In genomic region chr19:21821877-21822276, GRCm38 (mm10) we compare ENCODE assay signal across 13 mouse cellular contexts. TPM values are rescaled to one million over a fixed set of nuclear protein-coding genes. Genes with fewer than 3 reads are reported as not detected.
DNase-seq lines count a peak whose midpoint lies in the region; ATAC-seq lines count a peak whose summit lies in the region.
"Had no signal": no experiment of that assay in that cellular context is flagged by ENCODE, and none has a peak within 500 bp of the region (broad histone marks: within the 10 kb centered on the region; RNA-seq: fewer than 3 reads in every experiment).

No protein-coding gene starts in this region.

- H3K36me3 ChIP-seq in kidney, embryonic 14.5 days (ENCODE audit: control insufficient read depth, insufficient read depth, low read length) = peaks cover 39% of the 10 kb centered on the region
- peaks cover 36% of the 10 kb centered on the region for H3K36me3 ChIP-seq in heart, embryonic 15.5 days

- ATAC-seq in kidney, embryonic 14.5 days (ENCODE audit: low FRiP score, low TSS enrichment) = no peak; the same call in 1 of the 2 replicates
- 0 out of 2 replicates have a peak, but pooled peaks have one; percentile 48 for ATAC-seq in heart, embryonic 15.5 days (replicated peaks; ENCODE audit: insufficient number of reproducible peaks, insufficient read depth, low FRiP score, low read depth)
- ATAC-seq: forebrain, postnatal 0 days had no signal

- no peak overlapping the region for H3K9ac ChIP-seq in kidney, embryonic 14.5 days (ENCODE audit: low read depth, low read length)
- no peak overlapping the region for H3K9ac ChIP-seq in heart, embryonic 15.5 days
- H3K9ac ChIP-seq: forebrain, postnatal 0 days; neural tube, embryonic 15.5 days had no signal

- H3K27me3 ChIP-seq in kidney, embryonic 14.5 days (ENCODE audit: control insufficient read depth, insufficient read depth, low read length) = no peaks in the 10 kb centered on the region
- no peaks in the 10 kb centered on the region for H3K27me3 ChIP-seq in heart, embryonic 15.5 days
- H3K27me3 ChIP-seq: neural tube, embryonic 15.5 days had no signal

- H3K9me3 ChIP-seq in kidney, embryonic 14.5 days (ENCODE audit: control insufficient read depth, low read length) = no peaks in the 10 kb centered on the region
- H3K9me3 ChIP-seq in heart, embryonic 15.5 days (replicated peaks) = no peaks in the 10 kb centered on the region
- H3K9me3 ChIP-seq: neural tube, embryonic 15.5 days had no signal

- 56% methylated on average over 6 of the region's 6 CpGs for WGBS in kidney, embryonic 14.5 days
- WGBS in heart, embryonic 15.5 days = 45% methylated on average over 6 of the region's 6 CpGs

- DNase-seq in adrenal gland, adult 8-10 months = peak; percentile 13
- no peak for DNase-seq in adrenal gland, adult 18-20 months (ENCODE audit: low spot score in 2 of 2)
- DNase-seq in kidney, adult 11 months = peak; percentile 29
- peak; percentile 60 for DNase-seq in kidney, postnatal 14 days
- DNase-seq in spleen, postnatal 14 days (ENCODE audit: low spot score in 2 of 2) = no peak
- DNase-seq in neural tube, embryonic 10.5 days (ENCODE audit: extremely low spot score, low spot score) = no peak
- DNase-seq: cerebellum, adult 11-12 months; forebrain, postnatal 0 days; liver; thymus, postnatal 14 days had no signal

- no peak overlapping the region for H3K27ac ChIP-seq in kidney, embryonic 14.5 days (ENCODE audit: low read depth, low read length)
- peak overlapping the region; percentile 47 for H3K27ac ChIP-seq in heart, embryonic 15.5 days
- H3K27ac ChIP-seq: neural tube, embryonic 15.5 days had no signal

- no peak overlapping the region for H3K4me2 ChIP-seq in kidney, embryonic 14.5 days (replicated peaks; ENCODE audit: low read depth, low read length)
- no peak overlapping the region for H3K4me2 ChIP-seq in heart, embryonic 15.5 days
- H3K4me2 ChIP-seq: neural tube, embryonic 15.5 days had no signal

- H3K4me1 ChIP-seq in kidney, embryonic 14.5 days (ENCODE audit: control insufficient read depth, insufficient read depth, low read length) = no peaks in the 10 kb centered on the region
- H3K4me1 ChIP-seq in heart, embryonic 15.5 days (replicated peaks) = peaks cover 30% of the 10 kb centered on the region
- H3K4me1 ChIP-seq: neural tube, embryonic 15.5 days had no signal

- H3K4me3 ChIP-seq in kidney, embryonic 14.5 days (ENCODE audit: low read length) = no peak overlapping the region
- no peak overlapping the region for H3K4me3 ChIP-seq in heart, embryonic 15.5 days
- H3K4me3 ChIP-seq: neural tube, embryonic 15.5 days had no signal

RNA-seq across cellular contexts. Expression of gene Cemip2, which starts 43.7 kb away (rescaled TPM):
- total RNA-seq in adrenal gland, adult 8-10 months (2022) = 10 to 100 TPM; 22.6 to 27.4 (median 23.2) TPM
- total RNA-seq in adrenal gland, adult 18-20 months (2021) = 10 to 100 TPM; 12.7 to 15.6 TPM
- polyA plus RNA-seq in kidney, embryonic 14.5 days (2014; fragmentation: Nextera tagmentation; extraction: Ambion mirVana) = 16.6 and 26.8 TPM in 2 replicates
- 41.2 and 44.3 TPM in 2 replicates for polyA plus RNA-seq in heart, embryonic 15.5 days (2015; fragmentation: Nextera tagmentation; extraction: Ambion mirVana)

Comparison
In these comparisons a context has a peak if more than half of its experiments do, and no peak if none do; other contexts are left out.
1. DNase-seq: peak in adrenal gland, adult 8-10 months (single experiment), kidney, adult 11 months (single experiment) and kidney, postnatal 14 days (single experiment); none in adrenal gland, adult 18-20 months (0 of 2), spleen, postnatal 14 days (0 of 2) and neural tube, embryonic 10.5 days (single experiment).